Mouse (Mus musculus) ES-E14 (cell line): ENCODE measurements around the gene Il10rb. TPM values are rescaled to one million over a fixed set of nuclear protein-coding genes. Genes with fewer than 3 reads are reported as not detected.

Source experiments
- DNase-seq: peaks from one replicate; pipeline ENCODE4 v3.0.0-alpha.2; 2013; ENCODE audit warnings: low read depth, low spot score
- H3K27ac ChIP-seq: 2 replicates; pipeline ENCODE4 v1.5.1; 2012; ENCODE audit warnings: low read depth, mild to moderate bottlenecking, low read length, moderate library complexity, mixed read lengths; ENCODE audit not compliant: poor library complexity, insufficient read depth, severe bottlenecking
- H3K36me3 ChIP-seq: 2 replicates; pipeline ENCODE4 v1.6.1; 2012; ENCODE audit warnings: mild to moderate bottlenecking, low read length, moderate library complexity, mixed read lengths; ENCODE audit not compliant: control insufficient read depth, poor library complexity, insufficient read depth, severe bottlenecking
- H3K4me1 ChIP-seq, 2 experiments: fragments of 150-350 bp in 1 of 2; sonication (generic) in 1 of 2; 2 replicates each; pipeline ENCODE4 v1.6.1; 2012; ENCODE audit warnings: low read length in 2 of 2, mild to moderate bottlenecking in 1 of 2, mixed read lengths in 1 of 2; ENCODE audit not compliant: control insufficient read depth in 2 of 2, insufficient read depth in 2 of 2, poor library complexity in 1 of 2
- H3K4me3 ChIP-seq, 2 experiments: fragments of 150-350 bp in 1 of 2; sonication (generic) in 1 of 2; 2 replicates each; pipeline ENCODE4 v1.5.1; 2012; ENCODE audit warnings: low read length in 2 of 2, low read depth in 1 of 2, mild to moderate bottlenecking in 1 of 2, mixed read lengths in 1 of 2; ENCODE audit not compliant: insufficient read depth in 1 of 2, poor library complexity in 1 of 2, severe bottlenecking in 1 of 2
- H3K9ac ChIP-seq: 2 replicates; pipeline ENCODE4 v1.6.1; 2012; ENCODE audit warnings: low read depth, mild to moderate bottlenecking, low read length, mixed read lengths; ENCODE audit not compliant: poor library complexity, insufficient read depth, severe bottlenecking
- H3K9me3 ChIP-seq: fragments of 150-350 bp; sonication (generic); 2 replicates; pipeline ENCODE4 v1.6.1; 2012; ENCODE audit warnings: low read depth, mild to moderate bottlenecking, low read length; ENCODE audit not compliant: control insufficient read depth, insufficient read depth
- CHD2 ChIP-seq: IDR thresholded peaks from 2 replicates; pipeline ENCODE4 v1.6.1; 2014; ENCODE audit warnings: mild to moderate bottlenecking, low read depth, low read length, inconsistent platforms
- HCFC1 ChIP-seq: IDR thresholded peaks from 2 replicates; pipeline ENCODE4 v1.6.1; 2012; ENCODE audit warnings: low read length, inconsistent platforms, borderline replicate concordance; ENCODE audit not compliant: insufficient read depth
- MAFK ChIP-seq: IDR thresholded peaks from 2 replicates; pipeline ENCODE4 v1.6.1; 2014; ENCODE audit warnings: mild to moderate bottlenecking, low read depth, low read length, inconsistent platforms; ENCODE audit not compliant: insufficient read depth
- ZC3H11A ChIP-seq: IDR thresholded peaks from 2 replicates; pipeline ENCODE4 v1.6.1; 2012; ENCODE audit warnings: low read depth, mild to moderate bottlenecking, inconsistent platforms, low read length, borderline replicate concordance
- ZNF384 ChIP-seq: IDR thresholded peaks from 2 replicates; pipeline ENCODE4 v1.6.1; 2012; ENCODE audit warnings: low read depth, low read length, inconsistent platforms
- in situ Hi-C, 2 experiments: fragments of 600-800 bp; cut with MboI; formaldehyde crosslinking; loops; one replicate each; pipeline ENCODE4 v1.15.1; 2025; ENCODE audit warnings: low sequenced_read_pairs in 2 of 2, inconsistent platforms in 1 of 2; ENCODE audit not compliant: unreplicated experiment in 2 of 2
- total RNA-seq: library from RNA; depleted of rRNA; stranded (reverse); fragments of 300-350 nt; gene quantifications from 2 replicates; pipeline ENCODE4 v1.2.3, GENCODE M21; 2012

Il10rb gene
- total RNA-seq, 1 experiment: 3.4 TPM

- no peak overlapping the region for H3K27ac ChIP-seq
- in situ Hi-C loops: no loop called here
- no peaks in the 10 kb centered on the region for H3K4me1 ChIP-seq
- DNase-seq: no peak
- H3K4me3 ChIP-seq: no peak overlapping the region
- TF ChIP-seq ZNF384 (no peak), ZC3H11A (no peak), CHD2 (no peak), HCFC1 (no peak), MAFK (no peak)
- H3K9me3 ChIP-seq: no peaks in the 10 kb centered on the region
- no peak overlapping the region for H3K9ac ChIP-seq
- no peaks in the 10 kb centered on the region for H3K36me3 ChIP-seq
These were observed 7.0 kb upstream of the Il10rb start for GRCm38 (mm10) chr16:91398944-91399343.

GRCm38 (mm10) chr16:91401569-91402165 is 4.3 kb upstream of the Il10rb start:
- Histone ChIP-seq H3K36me3 (no peaks in the 10 kb centered on the region), H3K4me3 (no peak overlapping the region), H3K9ac (no peak overlapping the region), H3K9me3 (no peaks in the 10 kb centered on the region), H3K4me1 (no peaks in the 10 kb centered on the region), H3K27ac (no peak overlapping the region)
- in situ Hi-C loops: no loop called here
- DNase-seq: no peak
- TF ChIP-seq ZNF384 (no peak), ZC3H11A (no peak), CHD2 (no peak), HCFC1 (no peak), MAFK (no peak)

- Histone ChIP-seq H3K9ac (no peak overlapping the region), H3K4me1 (no peaks in the 10 kb centered on the region), H3K9me3 (no peaks in the 10 kb centered on the region), H3K4me3 (no peak overlapping the region), H3K27ac (no peak overlapping the region), H3K36me3 (no peaks in the 10 kb centered on the region)
- DNase-seq: no peak
- in situ Hi-C loops: no loop called here
- TF ChIP-seq ZC3H11A (no peak), MAFK (no peak), CHD2 (no peak), ZNF384 (no peak), HCFC1 (no peak)
These were observed 2.2 kb upstream of the Il10rb start for GRCm38 (mm10) chr16:91403784-91404183.

GRCm38 (mm10) chr16:91404187-91404586 is 1.8 kb upstream of the Il10rb start:
- no peak for DNase-seq
- H3K4me3 ChIP-seq: no peak overlapping the region
- H3K9me3 ChIP-seq: no peaks in the 10 kb centered on the region
- TF ChIP-seq CHD2 (no peak), ZNF384 (no peak), ZC3H11A (no peak), HCFC1 (no peak), MAFK (no peak)
- H3K4me1 ChIP-seq: no peaks in the 10 kb centered on the region
- no peaks in the 10 kb centered on the region for H3K36me3 ChIP-seq
- in situ Hi-C loops: no loop called here
- no peak overlapping the region for H3K27ac ChIP-seq
- H3K9ac ChIP-seq: no peak overlapping the region

GRCm38 (mm10) chr16:91404828-91405577 is 961 bp upstream of the Il10rb start:
- in situ Hi-C loops: no loop called here
- DNase-seq: no peak
- H3K27ac ChIP-seq: no peak overlapping the region
- H3K36me3 ChIP-seq: no peaks in the 10 kb centered on the region
- no peaks in the 10 kb centered on the region for H3K9me3 ChIP-seq
- TF ChIP-seq ZC3H11A (no peak), ZNF384 (0 out of 2 replicates have a peak, but pooled peaks have one; percentile 22)
- H3K4me1 ChIP-seq: no peaks in the 10 kb centered on the region
- no peak overlapping the region for H3K9ac ChIP-seq
- H3K4me3 ChIP-seq: no peak overlapping the region
